Mouse (Mus musculus) bone marrow macrophage, adult 2 months (primary cell): ENCODE measurements around the gene Zfp872.
"Not testable (repeated sequence)": the region's sequence is repeated elsewhere in the genome, so short reads cannot be mapped to it uniquely, and the experiment has no call there.

Experiments
- CTCF ChIP-seq: IDR thresholded peaks from 2 replicates; pipeline ENCODE4 v1.5.1; 2012; ENCODE audit warnings: low read depth, mild to moderate bottlenecking, low read length, moderate library complexity
- POLR2A ChIP-seq: IDR thresholded peaks from 2 replicates; pipeline ENCODE4 v1.6.1; 2012; ENCODE audit warnings: mild to moderate bottlenecking, low read depth, low read length, borderline replicate concordance

DNA sequence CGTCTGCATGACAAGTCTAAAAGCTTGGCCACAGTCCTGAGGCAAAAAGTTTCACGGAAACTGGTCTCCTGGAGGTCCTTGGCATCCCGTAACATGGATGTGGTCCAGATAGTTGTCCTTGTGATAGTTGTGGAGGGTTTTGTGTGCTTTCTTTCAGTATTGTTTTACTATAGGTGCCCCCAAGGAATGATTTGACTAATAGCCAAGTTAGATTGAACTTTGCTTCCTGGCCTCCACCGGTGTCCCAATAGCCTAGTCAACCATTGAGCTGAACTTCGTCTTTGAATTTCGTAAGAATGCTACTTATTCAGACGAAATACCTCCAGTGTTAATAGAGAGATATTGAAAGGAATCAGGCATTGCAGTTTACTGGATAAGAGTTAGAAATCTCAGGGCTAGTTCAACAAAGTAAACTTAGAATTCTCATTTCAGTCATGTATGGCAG is 37.6 kb upstream of the Zfp872 start:
- TF ChIP-seq CTCF, POLR2A: not testable (repeated sequence)
